Mouse (Mus musculus): Measurements from ENCODE around the gene Atp2b2. TPM values are rescaled to one million over a fixed set of nuclear protein-coding genes. Genes with fewer than 3 reads are reported as not detected.
A peak's percentile ranks its signal among the peaks of the same experiment; 100 is the strongest.

The Atp2b2 gene
- total RNA-seq, 1 experiment from 2014 or later, result not detected

GRCm38 (mm10) chr6:113909836-113910235 is 132.6 kb downstream of the Atp2b2 start:
- ATAC-seq (ENCODE audit: extremely low read depth, insufficient number of reproducible peaks, low FRiP score, poor library complexity, severe bottlenecking), result no peak

GRCm38 (mm10) chr6:113908066-113908465 is 134.3 kb downstream of the Atp2b2 start:
- ATAC-seq (ENCODE audit: extremely low read depth, insufficient number of reproducible peaks, low FRiP score, poor library complexity, severe bottlenecking), result no peak

DNA sequence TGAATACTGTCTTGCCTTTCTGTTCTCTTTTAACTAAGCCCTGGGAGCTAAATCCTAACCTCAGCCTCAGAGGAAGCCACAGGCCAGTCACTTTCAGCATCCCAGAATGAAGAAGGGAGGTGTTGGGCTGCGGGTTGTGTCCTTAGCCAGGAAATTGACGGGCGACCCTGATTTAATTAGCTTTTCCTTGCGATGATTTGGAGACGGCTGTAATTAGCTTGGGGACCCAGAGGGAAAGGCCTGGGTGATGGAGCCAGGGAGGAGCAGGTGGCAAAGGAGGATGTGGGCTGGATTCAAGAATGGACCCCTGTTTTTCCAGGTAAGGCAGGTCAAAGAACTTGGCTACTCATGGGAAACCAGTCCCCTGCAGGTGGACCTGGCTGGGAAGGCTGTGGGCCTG is 138.0 kb downstream of the Atp2b2 start:
- no peak for ATAC-seq (ENCODE audit: extremely low read depth, insufficient number of reproducible peaks, low FRiP score, poor library complexity, severe bottlenecking)

DNA sequence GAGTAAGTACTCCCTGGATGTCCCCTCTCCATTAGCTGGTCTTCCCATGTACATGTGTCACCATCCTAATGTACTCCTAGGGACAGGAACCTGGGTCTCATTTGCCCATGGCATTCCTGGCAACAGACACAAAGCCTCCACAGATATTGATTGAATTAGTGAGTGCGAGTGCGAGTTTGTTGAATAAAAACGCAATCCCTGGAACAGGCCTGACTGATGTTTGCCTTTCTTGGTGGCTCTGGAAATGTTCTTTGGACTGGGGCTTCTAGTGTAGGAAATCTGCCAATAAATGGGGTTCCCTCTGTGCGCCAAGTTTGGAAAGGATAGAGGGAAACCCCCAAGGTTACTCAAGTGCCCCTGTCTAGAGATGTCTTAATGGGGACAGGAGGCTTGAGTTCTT is 146.4 kb downstream of the Atp2b2 start:
- no peak for ATAC-seq (ENCODE audit: extremely low read depth, insufficient number of reproducible peaks, low FRiP score, poor library complexity, severe bottlenecking)

DNA sequence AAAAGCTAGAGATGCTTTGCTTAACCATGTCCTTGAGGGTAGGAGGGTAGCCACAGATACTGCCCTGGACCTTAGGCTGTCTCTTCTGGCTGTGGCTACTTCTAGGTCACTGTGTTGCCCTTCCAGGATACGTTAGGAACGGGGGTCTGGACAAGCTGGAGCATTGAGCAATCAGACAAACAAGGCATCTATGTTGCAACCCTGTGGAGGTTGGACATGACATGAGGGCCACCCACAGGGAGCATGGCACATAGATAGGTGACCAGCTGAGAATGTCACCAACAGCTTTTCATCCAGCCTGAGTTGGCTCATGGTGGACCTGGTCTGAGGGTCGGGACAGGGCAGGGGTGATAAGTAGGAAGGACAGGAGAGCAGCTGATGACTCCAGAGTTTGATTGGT is 148.4 kb downstream of the Atp2b2 start:
- ATAC-seq (ENCODE audit: extremely low read depth, insufficient number of reproducible peaks, low FRiP score, poor library complexity, severe bottlenecking), result no peak

GRCm38 (mm10) chr6:113892091-113892674 is 150.2 kb downstream of the Atp2b2 start:
- peak; percentile 4; the same call in 1 of the 2 replicates for ATAC-seq (ENCODE audit: extremely low read depth, insufficient number of reproducible peaks, low FRiP score, poor library complexity, severe bottlenecking)

DNA sequence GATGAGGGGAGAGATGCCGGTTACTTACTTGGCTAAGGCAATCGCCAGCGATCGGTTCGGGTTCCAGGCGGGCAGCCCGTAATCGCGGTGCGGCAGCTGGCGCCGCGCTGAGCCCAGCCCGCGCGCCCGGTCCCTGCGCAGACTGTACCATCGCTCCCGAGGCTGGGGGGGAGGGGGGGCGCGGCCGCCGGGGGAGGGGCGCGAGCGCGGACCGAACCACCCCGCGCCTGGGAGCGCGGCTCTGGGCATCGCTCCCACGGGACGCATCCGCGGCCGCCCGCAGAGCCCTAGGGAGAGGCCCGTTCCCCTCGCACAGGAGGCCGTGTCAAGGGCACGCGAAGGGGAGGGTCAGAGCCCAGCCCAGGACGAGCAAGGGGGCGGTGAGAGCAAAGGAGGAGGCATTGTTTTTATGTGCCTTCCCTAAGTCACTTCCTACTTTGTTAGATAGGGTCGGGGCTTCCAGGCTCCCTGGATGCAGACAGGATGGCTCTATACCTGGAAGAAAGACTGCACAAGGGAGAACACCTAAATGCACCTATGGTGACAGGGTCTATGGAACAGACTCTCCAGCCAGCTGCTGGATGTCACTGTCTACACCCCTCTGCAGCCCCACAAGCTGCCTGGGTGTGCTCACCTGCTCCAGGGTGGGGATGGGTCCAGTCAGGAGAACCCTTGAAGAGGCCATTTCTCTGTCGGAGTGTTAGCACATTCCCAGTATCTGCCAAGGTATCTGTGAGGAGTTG is 151.0 kb downstream of the Atp2b2 start:
- ATAC-seq (ENCODE audit: extremely low read depth, insufficient number of reproducible peaks, low FRiP score, poor library complexity, severe bottlenecking), result no peak

GRCm38 (mm10) chr6:113890858-113891213 is 151.6 kb downstream of the Atp2b2 start:
- ATAC-seq (ENCODE audit: extremely low read depth, insufficient number of reproducible peaks, low FRiP score, poor library complexity, severe bottlenecking), result no peak

GRCm38 (mm10) chr6:113890023-113890857 is 152.2 kb downstream of the Atp2b2 start:
- ATAC-seq (ENCODE audit: extremely low read depth, insufficient number of reproducible peaks, low FRiP score, poor library complexity, severe bottlenecking), result no peak

DNA sequence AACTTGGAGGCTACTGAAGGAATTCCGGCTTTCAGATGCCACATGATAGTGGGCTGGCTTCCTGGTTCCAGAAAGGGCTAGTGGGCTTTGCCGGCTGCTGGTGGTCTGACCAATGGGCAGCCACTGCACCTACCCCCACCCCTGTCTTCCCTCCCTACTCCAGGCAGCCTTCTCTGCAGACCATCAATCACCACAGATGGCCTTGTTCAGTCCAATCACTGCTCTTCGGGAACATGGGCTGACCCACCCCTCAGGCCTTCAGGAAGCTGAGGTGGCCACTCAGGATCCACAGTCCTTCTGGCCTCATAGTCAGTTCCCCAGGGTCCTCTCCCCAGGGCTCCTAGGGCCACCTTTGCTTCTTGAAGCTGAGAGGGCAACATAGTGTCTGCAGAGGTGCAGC is 153.2 kb downstream of the Atp2b2 start:
- ATAC-seq (ENCODE audit: extremely low read depth, insufficient number of reproducible peaks, low FRiP score, poor library complexity, severe bottlenecking), result no peak

GRCm38 (mm10) chr6:113886886-113887285 is 155.5 kb downstream of the Atp2b2 start:
- no peak for ATAC-seq (ENCODE audit: extremely low read depth, insufficient number of reproducible peaks, low FRiP score, poor library complexity, severe bottlenecking)

GRCm38 (mm10) chr6:113884806-113885205 is 157.6 kb downstream of the Atp2b2 start:
- no peak for ATAC-seq (ENCODE audit: extremely low read depth, insufficient number of reproducible peaks, low FRiP score, poor library complexity, severe bottlenecking)

DNA sequence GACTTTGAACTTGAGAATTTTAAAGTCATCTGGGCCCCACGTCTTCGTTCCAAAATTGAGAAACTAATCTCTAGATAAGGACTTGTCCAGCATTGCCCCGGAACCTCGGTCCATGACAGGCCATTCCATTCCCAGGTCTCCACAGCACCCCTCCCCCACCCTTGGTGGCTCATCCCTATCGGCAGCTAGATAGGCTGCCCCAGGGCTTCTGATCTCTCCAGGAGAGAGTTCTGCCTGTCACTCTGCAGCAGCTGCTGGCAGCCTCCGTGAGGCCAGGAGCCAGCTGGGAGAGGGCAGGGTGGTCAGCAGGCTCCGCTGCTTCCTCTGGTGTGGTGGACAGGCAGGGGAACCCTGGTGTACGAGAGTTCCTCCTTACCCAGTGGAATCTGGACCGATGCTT is 159.2 kb downstream of the Atp2b2 start:
- ATAC-seq (ENCODE audit: extremely low read depth, insufficient number of reproducible peaks, low FRiP score, poor library complexity, severe bottlenecking), result no peak

DNA sequence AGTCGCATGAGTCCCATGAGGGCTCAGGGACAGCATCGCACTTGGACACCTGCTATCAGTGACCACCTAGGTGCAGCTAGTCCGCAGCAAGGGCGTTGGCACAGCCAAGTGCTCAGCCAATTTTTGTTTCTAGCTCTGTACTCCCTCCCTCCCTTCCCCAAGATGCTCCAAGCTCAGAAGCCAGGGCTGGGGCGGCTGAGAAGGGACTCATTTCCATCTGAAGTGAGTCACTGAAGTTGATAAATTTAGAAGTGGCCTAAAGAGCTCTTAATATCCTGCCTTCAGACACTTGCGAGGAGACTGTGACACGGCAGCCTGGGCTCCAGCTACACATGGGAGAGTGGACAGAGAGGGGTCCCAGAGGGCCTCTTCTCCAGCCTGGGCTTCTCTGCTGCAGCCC is 160.0 kb downstream of the Atp2b2 start:
- no peak for ATAC-seq (ENCODE audit: extremely low read depth, insufficient number of reproducible peaks, low FRiP score, poor library complexity, severe bottlenecking)

GRCm38 (mm10) chr6:113881561-113882243 is 160.7 kb downstream of the Atp2b2 start:
- ATAC-seq (ENCODE audit: extremely low read depth, insufficient number of reproducible peaks, low FRiP score, poor library complexity, severe bottlenecking), result no peak

DNA sequence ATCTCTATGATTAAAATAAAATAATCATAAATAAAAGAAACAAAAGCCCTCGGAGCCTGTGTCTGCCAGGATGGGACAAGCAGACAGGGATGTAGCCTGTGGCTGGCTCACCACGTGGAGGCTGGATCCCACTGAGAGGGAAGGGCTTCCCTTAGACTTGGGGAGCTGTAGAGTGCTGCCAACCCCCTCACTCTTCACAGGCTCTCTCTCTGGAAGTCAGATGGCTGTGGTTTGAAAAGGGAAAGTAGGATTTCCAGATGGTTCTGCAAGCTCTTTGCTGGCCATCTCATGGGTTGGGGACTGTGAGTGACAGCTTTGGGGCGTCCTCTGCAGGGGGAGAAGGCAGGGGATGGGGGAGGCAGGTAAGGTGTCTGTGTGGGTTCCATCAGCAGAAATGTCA is 163.0 kb downstream of the Atp2b2 start:
- ATAC-seq (ENCODE audit: extremely low read depth, insufficient number of reproducible peaks, low FRiP score, poor library complexity, severe bottlenecking), result no peak

- no peak for ATAC-seq (ENCODE audit: extremely low read depth, insufficient number of reproducible peaks, low FRiP score, poor library complexity, severe bottlenecking)
Measured at GRCm38 (mm10) chr6:113878510-113879128, 163.8 kb downstream of the Atp2b2 start.

DNA sequence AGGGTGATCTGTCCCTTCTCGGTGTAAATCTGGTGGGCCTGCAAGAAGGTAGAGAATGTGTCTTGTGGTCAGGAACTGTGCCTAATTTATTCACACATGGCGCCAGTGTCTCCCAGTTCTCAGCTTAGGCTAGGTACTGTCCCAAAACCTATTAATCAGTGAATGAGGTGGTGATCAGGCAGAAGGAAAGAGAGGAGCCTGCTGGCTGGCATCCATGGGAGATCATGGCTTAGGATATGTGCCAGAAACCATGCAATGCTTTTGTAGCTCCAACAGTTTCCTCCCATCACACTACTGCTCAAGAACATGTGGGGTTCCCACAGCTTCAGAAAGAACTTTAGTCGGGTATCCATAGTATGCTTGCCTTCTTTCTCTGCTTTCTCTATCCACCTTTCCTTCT is 165.8 kb downstream of the Atp2b2 start:
- ATAC-seq (ENCODE audit: extremely low read depth, insufficient number of reproducible peaks, low FRiP score, poor library complexity, severe bottlenecking), result no peak

DNA sequence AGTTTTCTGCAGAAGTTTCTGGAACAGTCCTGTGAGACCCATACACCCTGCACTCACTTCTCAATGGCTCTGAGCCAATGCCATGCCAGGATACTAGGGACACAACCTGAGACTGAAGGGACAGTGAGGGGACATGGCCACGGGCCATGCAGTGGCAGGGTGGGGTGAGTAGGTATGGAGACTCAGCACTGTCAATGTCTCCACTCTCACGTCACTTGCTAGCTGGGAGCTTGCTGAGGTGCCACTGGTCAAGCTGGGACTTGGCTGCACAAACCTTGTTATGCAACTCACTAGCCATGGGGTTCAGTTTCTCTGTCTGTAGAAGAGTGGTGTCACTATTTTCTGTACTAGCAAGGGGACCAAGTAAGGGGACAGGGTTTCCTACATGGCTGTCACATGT is 167.2 kb downstream of the Atp2b2 start:
- no peak for ATAC-seq (ENCODE audit: extremely low read depth, insufficient number of reproducible peaks, low FRiP score, poor library complexity, severe bottlenecking)
